Mouse (Mus musculus) G1E-ER4 (cell line): ENCODE data around the gene Ngdn. TPM values are rescaled to one million over a fixed set of nuclear protein-coding genes. Genes with fewer than 3 reads are reported as not detected.

ENCODE experiments used
- GATA1 ChIP-seq: IDR thresholded peaks from one replicate; pipeline ENCODE4 v1.8.0; 2012; ENCODE audit warnings: low read length, inconsistent platforms
- polyA plus RNA-seq: library from polyadenylated mRNA; stranded (reverse); fragments of >175 nt; gene quantifications from 2 replicates; pipeline ENCODE4 v1.2.3, GENCODE M21; 2012

The Ngdn gene
- polyA plus RNA-seq: 39.2 and 43.5 TPM in 2 replicates

GRCm38 (mm10) chr14:55014991-55015766 is at the start of gene Ngdn:
Gene Ngdn (plus strand): TSS chr14:55015454.
- TF ChIP-seq GATA1: no peak

- no peak for TF ChIP-seq GATA1
These were observed 49.6 kb upstream of the Ngdn start for GRCm38 (mm10) chr14:54965631-54966030.

- TF ChIP-seq GATA1: no peak
These were observed 48.8 kb upstream of the Ngdn start, which contains the start of gene Myh6 for GRCm38 (mm10) chr14:54966320-54966977. Gene Myh6 (minus strand): TSS chr14:54966927.

GRCm38 (mm10) chr14:54967874-54968273 is 47.4 kb upstream of the Ngdn start:
- no peak for TF ChIP-seq GATA1

GRCm38 (mm10) chr14:54968344-54968743 is 46.9 kb upstream of the Ngdn start:
- TF ChIP-seq GATA1: no peak

GRCm38 (mm10) chr14:54974068-54974791 is 41.0 kb upstream of the Ngdn start:
- TF ChIP-seq GATA1: no peak

GRCm38 (mm10) chr14:54976633-54977032 is 38.6 kb upstream of the Ngdn start, which contains the start of gene Gm17428:
Gene Gm17428 (plus strand): TSS chr14:54976933.
- TF ChIP-seq GATA1: no peak

- no peak for TF ChIP-seq GATA1
These were observed 36.6 kb upstream of the Ngdn start for GRCm38 (mm10) chr14:54978664-54979063.

- TF ChIP-seq GATA1: no peak
These were observed 33.3 kb upstream of the Ngdn start for GRCm38 (mm10) chr14:54981934-54982333.

- TF ChIP-seq GATA1: no peak
These were observed 26.4 kb upstream of the Ngdn start for GRCm38 (mm10) chr14:54988882-54989281.

- TF ChIP-seq GATA1: no peak
These were observed 25.3 kb upstream of the Ngdn start for GRCm38 (mm10) chr14:54989886-54990441.

GRCm38 (mm10) chr14:54992196-54992595 is 23.1 kb upstream of the Ngdn start:
- no peak for TF ChIP-seq GATA1

- TF ChIP-seq GATA1: no peak
These were observed 21.6 kb upstream of the Ngdn start for GRCm38 (mm10) chr14:54993636-54994035.

- no peak for TF ChIP-seq GATA1
These were observed 21.0 kb upstream of the Ngdn start, which contains the start of gene Myh7 for GRCm38 (mm10) chr14:54994136-54994868. Gene Myh7 (minus strand): TSS chr14:54994626.

GRCm38 (mm10) chr14:54994869-54995186 is 20.4 kb upstream of the Ngdn start:
- no peak for TF ChIP-seq GATA1
